Mouse (Mus musculus) mature B cell (primary cell): ENCODE results near the gene Wdr43.
"Not testable (repeated sequence)": the region's sequence is repeated elsewhere in the genome, so short reads cannot be mapped to it uniquely, and the experiment has no call there.

ENCODE experiments used
- in situ Hi-C: fragments of 300-500 bp; cut with MboI; formaldehyde crosslinking; loops from 2 replicates; pipeline ENCODE4 v1.14.3; 2019

Wdr43 gene

DNA sequence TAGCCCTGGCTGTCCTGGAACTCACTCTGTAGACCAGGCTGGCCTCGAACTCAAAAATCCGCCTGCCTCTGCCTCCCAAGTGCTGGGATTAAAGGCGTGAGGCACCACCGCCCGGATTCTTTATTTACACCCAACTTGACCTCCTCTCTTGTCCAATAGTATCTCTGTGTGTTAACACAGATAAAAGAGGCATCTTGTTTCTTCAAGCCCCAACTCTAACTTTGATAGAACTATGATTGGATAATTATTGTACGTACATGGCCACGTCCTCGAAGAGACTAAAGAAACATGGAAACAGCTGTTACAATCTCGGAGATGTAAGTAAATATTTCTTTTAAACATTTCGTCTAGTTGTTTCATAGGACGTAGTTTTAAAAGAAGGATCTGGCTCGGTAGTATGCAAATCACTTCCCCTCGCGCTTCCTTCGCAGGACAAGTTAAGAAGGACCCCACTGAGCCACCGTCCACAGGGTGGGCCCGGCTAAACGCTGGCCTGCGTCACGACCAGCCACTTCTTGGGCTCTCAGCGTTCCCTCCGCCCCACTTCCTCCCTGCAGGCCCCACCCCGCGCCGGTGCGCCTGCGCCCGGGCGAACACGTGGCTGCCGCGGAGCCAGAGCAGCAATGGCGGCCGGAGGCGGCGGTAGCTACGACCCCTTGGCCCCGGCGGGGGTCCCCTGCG, at the start of gene Wdr43:
Gene Wdr43, plus strand, starts transcription at position 258 of the 681 bp plus-strand sequence.
- in situ Hi-C loops: no loop called here

DNA sequence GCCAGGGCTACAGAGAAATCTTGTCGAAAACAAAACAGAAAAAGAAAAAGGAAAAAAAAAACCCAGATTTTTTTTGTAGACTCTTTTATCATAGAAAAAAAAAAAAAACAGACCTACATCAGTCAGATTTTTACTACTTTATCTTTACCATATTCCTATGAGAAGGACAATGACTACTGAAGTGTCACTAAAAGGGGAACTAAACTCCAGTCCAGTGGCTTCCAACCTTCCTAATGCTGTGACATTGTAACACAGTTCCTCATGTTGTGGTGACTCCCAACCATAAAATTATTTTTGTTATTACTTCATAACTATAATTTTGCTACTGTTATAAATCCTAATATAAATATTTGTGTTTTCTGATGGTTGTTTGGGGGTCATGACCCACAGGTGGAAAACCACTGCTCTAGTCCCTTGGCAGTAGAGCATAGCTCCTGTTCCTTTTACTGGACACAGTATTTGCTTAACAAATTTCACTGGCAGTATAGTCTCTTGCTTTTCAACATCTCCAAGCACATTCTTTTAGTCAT, 36.5 kb upstream of the Wdr43 start:
- in situ Hi-C loops: no loop called here

DNA sequence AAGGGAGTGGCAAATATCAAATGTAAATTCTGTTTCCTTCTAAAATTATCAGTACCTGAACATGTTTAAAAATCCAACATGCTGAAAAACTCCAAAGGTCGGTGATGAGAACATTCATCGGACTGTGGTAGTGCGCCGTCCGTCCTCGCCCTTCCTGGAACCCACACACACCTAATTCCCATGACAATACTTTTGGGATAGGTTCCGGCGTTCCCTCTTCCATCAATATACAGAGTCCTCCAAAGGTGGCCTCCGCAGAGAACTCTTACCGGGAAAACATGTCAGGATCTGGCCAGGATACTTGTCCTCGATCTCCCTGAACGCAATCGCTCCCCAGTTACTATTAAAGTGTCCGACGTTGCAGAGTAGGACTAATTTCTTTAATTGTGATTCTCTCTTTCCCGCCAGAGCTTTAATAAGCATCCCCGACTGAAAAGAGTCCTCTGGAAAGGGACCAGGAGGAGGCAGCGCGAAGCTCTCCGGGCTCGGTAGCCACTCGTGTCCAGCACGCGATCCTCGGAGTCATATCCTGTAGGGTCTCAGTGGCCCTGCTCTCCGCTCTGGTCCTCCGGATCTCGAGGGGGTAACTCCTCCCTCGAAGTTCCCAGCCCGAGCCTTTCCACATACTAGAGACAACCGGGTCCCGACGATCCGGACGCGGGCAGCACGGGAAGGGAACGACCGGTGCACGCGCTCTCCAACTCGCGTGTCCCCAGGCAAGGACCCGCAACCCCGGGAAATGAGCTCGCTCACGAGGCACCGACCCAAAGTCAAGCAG, 17.6 kb upstream of the Wdr43 start:
- in situ Hi-C loops: no loop called here

DNA sequence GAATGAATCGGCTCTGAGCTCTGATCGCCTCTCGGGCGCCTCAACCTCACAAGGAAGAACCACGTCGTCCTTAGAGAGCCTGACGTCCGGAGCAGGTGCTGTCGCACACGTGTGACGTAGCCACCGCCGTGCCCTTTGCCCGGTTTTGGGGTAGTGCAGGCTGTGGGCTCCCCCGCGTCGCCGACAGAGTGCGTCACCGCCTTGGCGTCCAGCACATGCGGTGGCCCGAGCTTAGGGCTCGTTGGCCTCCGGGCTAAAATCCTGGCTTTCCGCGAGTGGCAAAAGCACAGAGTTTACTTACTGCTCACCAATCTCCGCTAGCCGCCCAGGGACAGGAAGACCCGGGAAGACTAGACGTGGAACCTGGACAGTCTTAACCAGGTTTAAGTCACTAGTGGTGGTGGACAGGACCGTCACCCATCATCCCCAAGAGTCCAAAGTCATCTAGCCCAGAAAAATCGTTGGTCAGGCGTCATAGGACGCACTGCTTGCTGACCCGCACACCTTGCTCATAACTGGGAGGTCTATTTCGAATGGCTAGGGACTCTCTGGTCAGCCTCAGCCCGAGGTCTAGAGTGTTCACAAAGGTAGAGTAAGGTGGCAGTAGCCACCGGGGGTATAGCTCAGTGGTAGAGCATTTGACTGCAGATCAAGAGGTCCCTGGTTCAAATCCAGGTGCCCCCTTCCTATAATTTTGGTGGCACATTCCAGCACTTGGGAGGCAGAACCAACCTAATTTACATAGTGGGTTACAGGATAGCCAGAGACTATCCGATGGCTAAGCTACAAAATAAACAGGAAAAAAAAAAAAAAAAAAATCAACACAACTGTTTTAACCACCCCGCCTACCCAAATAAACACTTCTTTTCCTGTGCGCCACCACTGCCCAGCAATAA, 16.8 kb upstream of the Wdr43 start:
- in situ Hi-C loops: no loop called here

- in situ Hi-C loops: no loop called here
Measured at GRCm38 (mm10) chr17:71616319-71617032, 781 bp downstream of the Wdr43 start.

DNA sequence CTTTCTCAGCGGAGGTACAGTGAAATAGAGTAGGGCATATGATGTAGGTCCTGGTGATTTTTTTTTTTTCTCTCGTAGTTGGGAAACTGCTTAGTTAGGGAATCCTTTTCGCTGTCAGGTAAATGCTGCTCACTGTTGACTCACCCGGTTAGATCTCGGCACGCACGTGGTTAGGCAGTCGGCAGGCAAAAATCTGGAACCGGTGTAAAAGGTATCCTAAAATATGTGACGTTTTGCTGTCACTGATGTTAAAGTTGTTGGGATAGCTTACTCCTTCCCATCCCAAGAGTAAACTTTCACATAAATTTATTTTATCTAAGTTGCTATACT, 1.3 kb downstream of the Wdr43 start:
- in situ Hi-C loops: no loop called here

DNA sequence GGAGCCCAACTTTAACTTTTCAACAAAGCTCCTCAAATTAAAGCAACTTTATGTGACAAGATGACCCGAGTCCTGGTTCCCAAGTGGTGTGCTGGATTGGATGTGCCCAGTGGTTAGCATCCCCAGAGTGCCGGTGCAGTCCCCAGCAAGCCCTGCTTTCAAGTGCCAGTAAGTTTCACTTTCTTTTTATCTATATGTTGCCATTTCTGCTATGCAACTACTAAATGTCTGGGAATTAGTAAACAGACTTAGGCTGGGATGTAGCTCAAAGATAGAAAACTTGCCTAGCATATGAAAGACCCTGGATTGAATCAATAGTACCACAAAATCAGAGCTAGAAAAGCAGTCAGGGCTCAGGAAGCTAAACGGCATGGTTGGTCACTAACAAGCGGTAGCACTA, 2.3 kb downstream of the Wdr43 start:
- in situ Hi-C loops: no loop called here

GRCm38 (mm10) chr17:71631806-71632205, 16.1 kb downstream of the Wdr43 start:
- in situ Hi-C loops: no loop called here

GRCm38 (mm10) chr17:71633350-71633749, 17.7 kb downstream of the Wdr43 start:
- in situ Hi-C loops: no loop called here

- in situ Hi-C loops: no loop called here
Measured at GRCm38 (mm10) chr17:71636786-71637185, 21.1 kb downstream of the Wdr43 start.

DNA sequence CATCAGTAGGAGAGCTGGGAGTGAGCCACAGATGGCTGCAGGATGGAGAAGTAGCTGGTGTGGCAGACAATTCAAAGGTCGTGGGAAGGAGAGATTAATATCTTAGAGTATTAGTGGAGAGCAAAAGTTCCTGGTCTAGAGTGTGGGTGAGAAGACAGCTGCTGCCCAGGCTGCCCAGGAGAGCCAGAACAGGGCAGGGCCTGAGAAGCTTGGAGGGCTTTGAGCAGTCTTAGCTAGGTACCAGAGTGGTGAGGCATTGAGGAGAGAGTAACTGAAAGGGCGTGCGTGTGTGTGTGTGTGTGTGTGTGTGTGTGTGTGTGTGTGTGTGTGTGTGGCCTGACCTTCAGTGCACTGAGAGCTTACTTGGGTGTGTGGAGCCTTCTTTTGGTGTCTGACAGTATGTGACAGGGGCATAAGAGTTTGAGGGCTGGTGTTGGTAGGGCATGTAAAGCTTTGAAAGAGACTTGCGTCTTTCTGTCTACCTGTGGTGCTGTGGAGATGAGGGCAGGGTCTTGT, 22.1 kb downstream of the Wdr43 start:
- in situ Hi-C loops: no loop called here

DNA sequence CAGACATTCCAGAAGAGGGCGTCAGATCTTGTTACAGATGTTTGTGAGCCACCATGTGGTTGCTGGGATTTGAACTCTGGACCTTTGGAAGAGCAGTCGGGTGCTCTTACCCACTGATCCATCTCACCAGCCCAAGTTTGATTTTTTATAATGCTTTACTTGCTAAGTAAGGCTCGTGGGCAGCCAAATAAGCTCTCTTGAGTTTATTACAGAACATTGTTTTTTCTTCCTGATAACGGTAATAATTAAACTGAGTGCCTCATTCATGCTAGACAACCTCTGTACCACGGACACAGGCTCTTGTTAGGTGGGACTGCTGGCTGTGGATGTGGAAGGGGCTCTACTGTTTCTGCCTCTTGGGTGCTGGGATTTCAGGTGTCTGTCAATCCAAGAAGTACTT, 23.4 kb downstream of the Wdr43 start:
- in situ Hi-C loops: not testable (repeated sequence)

GRCm38 (mm10) chr17:71640421-71641085, 24.9 kb downstream of the Wdr43 start:
- in situ Hi-C loops: no loop called here

DNA sequence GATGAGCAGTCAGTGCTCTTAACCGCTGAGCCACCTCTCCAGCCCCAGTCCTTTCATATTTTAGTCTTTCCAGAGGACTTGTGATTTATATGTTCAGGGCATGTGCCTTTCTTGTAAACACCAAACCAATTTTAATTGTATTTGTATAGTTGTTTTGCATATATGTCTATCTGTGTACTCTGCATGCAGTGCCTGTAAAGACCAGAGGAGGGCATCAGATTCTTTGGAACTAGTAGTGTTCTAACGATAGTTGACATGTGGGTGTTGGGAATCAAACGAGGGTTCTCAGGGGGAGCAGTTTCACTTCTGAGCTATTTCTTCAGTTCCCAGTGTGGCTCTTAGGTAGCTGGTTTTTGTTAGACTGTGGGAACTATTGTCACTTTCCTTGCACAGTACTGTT, 26.5 kb downstream of the Wdr43 start:
- in situ Hi-C loops: no loop called here

DNA sequence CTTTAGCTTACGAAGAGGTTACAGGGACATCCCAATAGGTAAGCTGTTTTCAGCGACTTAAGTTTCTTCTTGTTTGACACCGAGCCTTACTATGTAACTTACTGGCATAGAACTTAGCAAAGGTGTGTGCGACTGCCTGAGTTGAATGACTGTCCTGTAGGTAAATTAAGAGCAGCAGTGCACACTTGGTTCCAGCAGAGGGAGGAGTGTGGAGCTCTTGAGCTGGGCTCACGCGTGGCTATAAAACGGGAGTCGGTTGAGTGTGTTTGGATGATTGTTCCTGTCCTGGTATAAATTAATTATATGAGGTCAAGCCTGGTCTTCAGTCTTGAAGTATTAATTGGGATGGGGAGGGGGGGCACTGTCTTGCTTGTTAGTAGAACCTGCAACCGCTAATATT, 34.3 kb downstream of the Wdr43 start:
- in situ Hi-C loops: no loop called here

- in situ Hi-C loops: no loop called here
Measured at GRCm38 (mm10) chr17:71652495-71652894, 36.8 kb downstream of the Wdr43 start.

- in situ Hi-C loops: no loop called here
Measured at GRCm38 (mm10) chr17:71652934-71653333, 37.2 kb downstream of the Wdr43 start.

GRCm38 (mm10) chr17:71657521-71657920, 41.8 kb downstream of the Wdr43 start:
- in situ Hi-C loops: no loop called here

DNA sequence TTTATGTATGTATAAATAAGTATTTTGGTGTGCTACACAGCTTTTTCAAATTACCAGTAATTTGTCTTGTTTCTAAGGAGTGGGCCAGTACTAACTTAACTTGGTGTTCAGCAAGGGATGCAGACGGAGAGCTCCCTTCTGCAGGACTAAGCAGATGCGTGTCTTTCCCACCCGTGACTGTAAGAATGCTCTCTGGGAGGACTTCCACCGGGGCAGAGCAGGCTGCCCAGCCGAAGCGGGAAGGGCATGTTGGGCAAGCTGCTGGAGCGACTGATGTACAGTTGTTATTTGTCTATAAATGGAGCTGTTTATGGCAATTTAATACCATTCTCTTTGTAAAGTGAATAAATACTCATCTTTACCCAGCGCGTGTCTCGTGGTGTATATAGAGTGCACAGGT, 43.0 kb downstream of the Wdr43 start:
- in situ Hi-C loops: no loop called here

GRCm38 (mm10) chr17:71660390-71660789, 44.7 kb downstream of the Wdr43 start:
- in situ Hi-C loops: no loop called here

- in situ Hi-C loops: no loop called here
Measured at GRCm38 (mm10) chr17:71662751-71663250, 47.1 kb downstream of the Wdr43 start.
